Mouse (Mus musculus) kidney, postnatal 10 days (tissue): ENCODE measurements around the gene Mylk3.

ENCODE experiments used
- DNase-seq: peaks from one replicate; pipeline ENCODE4 v3.0.0; 2021; ENCODE audit warnings: mixed read lengths

Gene Mylk3

GRCm38 (mm10) chr8:85386205-85386604 is at the start of gene Mylk3:
TSS of gene Mylk3 (minus strand) at chr8:85386345.
- no peak for DNase-seq

- peak; percentile 19 for DNase-seq
Observed at GRCm38 (mm10) chr8:85435736-85436135, 49.6 kb upstream of the Mylk3 start.

- DNase-seq, result no peak
Observed at GRCm38 (mm10) chr8:85434817-85435216, 48.7 kb upstream of the Mylk3 start.

- no peak for DNase-seq
Observed at GRCm38 (mm10) chr8:85433017-85433393, 46.9 kb upstream of the Mylk3 start.

- DNase-seq, result peak; percentile 99
Observed at GRCm38 (mm10) chr8:85432168-85433016, 46.2 kb upstream of the Mylk3 start, which contains the start of gene 4921524J17Rik. TSS of gene 4921524J17Rik (minus strand) at chr8:85432833.

- DNase-seq, result no peak
Observed at GRCm38 (mm10) chr8:85431281-85432167, 45.4 kb upstream of the Mylk3 start.

GRCm38 (mm10) chr8:85430801-85431200 is 44.7 kb upstream of the Mylk3 start:
- DNase-seq, result peak; percentile 63

GRCm38 (mm10) chr8:85429219-85429618 is 43.1 kb upstream of the Mylk3 start:
- DNase-seq, result no peak

GRCm38 (mm10) chr8:85427026-85427425 is 40.9 kb upstream of the Mylk3 start:
- DNase-seq, result no peak

- no peak for DNase-seq
Observed at GRCm38 (mm10) chr8:85421329-85421728, 35.2 kb upstream of the Mylk3 start.

- no peak for DNase-seq
Observed at GRCm38 (mm10) chr8:85408526-85408925, 22.4 kb upstream of the Mylk3 start.

- DNase-seq, result peak; percentile 56
Observed at GRCm38 (mm10) chr8:85408053-85408505, 21.9 kb upstream of the Mylk3 start.

- DNase-seq, result no peak
Observed at GRCm38 (mm10) chr8:85405961-85406360, 19.8 kb upstream of the Mylk3 start.

GRCm38 (mm10) chr8:85405418-85405817 is 19.3 kb upstream of the Mylk3 start:
- DNase-seq, result no peak

- no peak for DNase-seq
Observed at GRCm38 (mm10) chr8:85398548-85398947, 12.4 kb upstream of the Mylk3 start.

GRCm38 (mm10) chr8:85397508-85397907 is 11.4 kb upstream of the Mylk3 start:
- peak; percentile 77 for DNase-seq

GRCm38 (mm10) chr8:85396432-85397079 is 10.4 kb upstream of the Mylk3 start:
- DNase-seq, result no peak

GRCm38 (mm10) chr8:85395681-85396431 is 9.7 kb upstream of the Mylk3 start:
- DNase-seq, result no peak

GRCm38 (mm10) chr8:85395017-85395416 is 8.9 kb upstream of the Mylk3 start:
- no peak for DNase-seq

GRCm38 (mm10) chr8:85393199-85393598 is 7.1 kb upstream of the Mylk3 start:
- no peak for DNase-seq

GRCm38 (mm10) chr8:85391438-85391837 is 5.3 kb upstream of the Mylk3 start:
- DNase-seq, result no peak

GRCm38 (mm10) chr8:85381926-85382325 is 4.2 kb downstream of the Mylk3 start:
- no peak for DNase-seq
